Comparison of ENCODE assay signal across 22 mouse cellular contexts in the genomic region with DNA sequence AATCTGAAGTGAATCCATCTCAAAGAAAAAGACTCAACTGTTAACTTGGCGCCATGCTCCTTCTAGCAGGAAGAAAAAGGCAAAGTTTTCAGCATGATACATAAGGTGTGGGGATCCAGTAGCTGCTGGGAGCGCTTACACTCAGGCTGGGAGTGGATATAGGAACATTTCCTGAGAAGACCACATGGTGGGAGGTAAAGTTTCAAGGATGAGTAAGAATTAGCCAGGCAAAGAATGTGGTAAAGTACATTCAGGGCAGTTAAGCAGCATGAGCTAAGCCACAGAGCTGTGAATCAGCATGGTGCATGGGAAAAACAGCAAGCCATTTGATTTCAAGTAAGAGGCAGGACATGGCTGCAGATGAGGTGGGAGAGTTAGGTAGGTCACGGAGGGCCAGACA.
DNase-seq lines count a peak whose midpoint lies in the region; ATAC-seq and TF ChIP-seq lines count a peak whose summit lies in the region.
"Had no signal": no experiment of that assay in that cellular context is flagged by ENCODE, and none has a peak within 500 bp of the region (broad histone marks: within the 10 kb centered on the region; RNA-seq: fewer than 3 reads in every experiment).

No protein-coding gene starts in this region.

- H3K9me3 ChIP-seq in kidney, embryonic 16.5 days (ENCODE audit: low read length), result no peaks in the 10 kb centered on the region
- H3K9me3 ChIP-seq: embryonic facial prominence, embryonic 15.5 days; forebrain, embryonic 10.5 days; heart, embryonic 15.5 days; intestine, embryonic 15.5 days had no signal

- H3K4me2 ChIP-seq in kidney, embryonic 16.5 days (replicated peaks; ENCODE audit: low read depth, low read length), result no peak overlapping the region
- H3K4me2 ChIP-seq: embryonic facial prominence, embryonic 15.5 days; heart, embryonic 11.5 days; heart, embryonic 15.5 days; hindbrain, embryonic 14.5 days; intestine, embryonic 15.5 days had no signal

- intact Hi-C loops in left cerebral cortex, adult 2 months (cut with DNase I), result no loop called here

- 0 out of 2 replicates have a peak, but pooled peaks have one; percentile 46 for ATAC-seq in kidney, embryonic 16.5 days (ENCODE audit: low FRiP score, low TSS enrichment)
- ATAC-seq: forebrain, embryonic 14.5 days; intestine, embryonic 15.5 days had no signal

- H3K36me3 ChIP-seq in kidney, embryonic 16.5 days (ENCODE audit: insufficient read depth, low read length), result no peaks in the 10 kb centered on the region
- H3K36me3 ChIP-seq: embryonic facial prominence, embryonic 15.5 days; forebrain, embryonic 10.5 days; heart, embryonic 15.5 days; intestine, embryonic 15.5 days had no signal

- H3K4me3 ChIP-seq in kidney, embryonic 16.5 days (ENCODE audit: low read length), result no peak overlapping the region
- no peak overlapping the region for H3K4me3 ChIP-seq in left cerebral cortex, adult 2 months
- H3K4me3 ChIP-seq: embryonic facial prominence, embryonic 15.5 days; erythroblast, embryonic 14.5 days; forebrain, embryonic 10.5 days; heart, adult 2 months; heart, embryonic 15.5 days; intestine, embryonic 15.5 days had no signal

- 72% methylated on average over 3 of the region's 3 CpGs for WGBS in kidney, embryonic 16.5 days

- H3K9ac ChIP-seq in kidney, embryonic 16.5 days (replicated peaks; ENCODE audit: low read length), result no peak overlapping the region
- H3K9ac ChIP-seq: embryonic facial prominence, embryonic 15.5 days; heart, embryonic 15.5 days; hindbrain, embryonic 14.5 days; intestine, embryonic 15.5 days had no signal

- no peak overlapping the region for H3K27ac ChIP-seq in kidney, embryonic 16.5 days (ENCODE audit: low read length)
- no peak overlapping the region for H3K27ac ChIP-seq in left cerebral cortex, adult 2 months
- H3K27ac ChIP-seq: embryonic facial prominence, embryonic 15.5 days; forebrain, embryonic 10.5 days; heart, adult 2 months; heart, embryonic 15.5 days; hindbrain, embryonic 14.5 days; intestine, embryonic 15.5 days had no signal

- peak; percentile 0 for DNase-seq in embryo, embryonic 11.5 days (ENCODE audit: low read depth, low spot score)
- DNase-seq in embryo, embryonic 11 days, result no peak
- no peak for DNase-seq in kidney, postnatal 14 days
- DNase-seq in Muller cell, postnatal 12 days (ENCODE audit: inconsistent ontology term), result peak; percentile 19
- peak; percentile 39 for DNase-seq in mesoderm, embryonic 11.5 days (ENCODE audit: low read depth, low spot score)
- DNase-seq in left cerebral cortex, adult 2 months (ENCODE audit: extremely low spot score in 1 of 2, low spot score in 2 of 2), result no peak
- DNase-seq: adrenal gland, postnatal 14 days; cerebellum, adult 2 months; cerebellum, postnatal 10 days; gastrocnemius, postnatal 10 days; heart, adult 2 months; heart, postnatal 14 days had no signal

- no peaks in the 10 kb centered on the region for H3K27me3 ChIP-seq in kidney, embryonic 16.5 days (ENCODE audit: insufficient read depth, low read length)
- H3K27me3 ChIP-seq: CH12.LX; embryonic facial prominence, embryonic 15.5 days; heart, embryonic 15.5 days; intestine, embryonic 15.5 days had no signal

- TF ChIP-seq CTCF in left cerebral cortex, adult 2 months (IDR thresholded peaks at IDR 0.05), result no peak

- H3K4me1 ChIP-seq in kidney, embryonic 16.5 days (ENCODE audit: insufficient read depth, low read length), result no peaks in the 10 kb centered on the region
- H3K4me1 ChIP-seq: embryonic facial prominence, embryonic 15.5 days; forebrain, embryonic 10.5 days; heart, embryonic 15.5 days; intestine, embryonic 15.5 days had no signal

Comparison
In these comparisons a context has a peak if more than half of its experiments do, and no peak if none do; other contexts are left out.
1. DNase-seq: peak in embryo, embryonic 11.5 days (single experiment), Muller cell, postnatal 12 days (single experiment) and mesoderm, embryonic 11.5 days (single experiment); none in embryo, embryonic 11 days (single experiment), kidney, postnatal 14 days (single experiment) and left cerebral cortex, adult 2 months (0 of 2).